Comparison of ENCODE assay signal across 8 mouse cellular contexts in the genomic region with DNA sequence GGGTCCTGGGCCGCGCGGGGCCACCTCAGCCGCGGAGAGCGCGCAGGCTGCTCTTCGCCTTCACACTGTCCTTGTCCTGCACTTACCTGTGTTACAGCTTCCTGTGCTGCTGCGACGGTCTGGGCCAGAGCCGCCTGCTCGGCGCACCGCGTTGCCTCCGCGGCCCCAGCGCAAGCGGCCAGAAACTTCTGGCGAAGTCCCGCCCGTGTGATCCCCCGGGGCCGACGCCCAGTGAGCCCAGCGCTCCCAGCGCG. TPM values are rescaled to one million over a fixed set of nuclear protein-coding genes. Genes with fewer than 3 reads are reported as not detected.
DNase-seq lines count a peak whose midpoint lies in the region; ATAC-seq and TF ChIP-seq lines count a peak whose summit lies in the region.

No protein-coding gene starts in this region.

- H3K27me3 ChIP-seq in lung, embryonic 14.5 days (ENCODE audit: insufficient read depth, low read length): peaks cover 37% of the 10 kb centered on the region
- H3K27me3 ChIP-seq in lung, postnatal 0 days (replicated peaks; ENCODE audit: insufficient read depth, low read length): peaks cover 21% of the 10 kb centered on the region
- H3K27me3 ChIP-seq in embryonic facial prominence, embryonic 13.5 days: peaks cover 66% of the 10 kb centered on the region
- peaks cover 36% of the 10 kb centered on the region for H3K27me3 ChIP-seq in hindbrain, embryonic 15.5 days
- peaks cover 67% of the 10 kb centered on the region for H3K27me3 ChIP-seq in neural tube, embryonic 13.5 days

- H3K4me2 ChIP-seq in lung, embryonic 14.5 days: peak overlapping the region; percentile 37; the same call in 1 of the 2 replicates
- H3K4me2 ChIP-seq in lung, postnatal 0 days (replicated peaks; ENCODE audit: low read depth, low read length): no peak overlapping the region
- H3K4me2 ChIP-seq in embryonic facial prominence, embryonic 13.5 days: peak overlapping the region; percentile 55
- H3K4me2 ChIP-seq in hindbrain, embryonic 15.5 days: peak overlapping the region; percentile 95
- peak overlapping the region; percentile 68 for H3K4me2 ChIP-seq in neural tube, embryonic 13.5 days

- no peaks in the 10 kb centered on the region for H3K4me1 ChIP-seq in lung, embryonic 14.5 days (ENCODE audit: insufficient read depth)
- H3K4me1 ChIP-seq in lung, postnatal 0 days (ENCODE audit: insufficient read depth, low read depth, low read length): no peaks in the 10 kb centered on the region
- peaks cover 13% of the 10 kb centered on the region; the same call in 1 of the 2 replicates for H3K4me1 ChIP-seq in embryonic facial prominence, embryonic 13.5 days
- H3K4me1 ChIP-seq in hindbrain, embryonic 15.5 days (replicated peaks): peaks cover 21% of the 10 kb centered on the region
- peaks cover 19% of the 10 kb centered on the region for H3K4me1 ChIP-seq in neural tube, embryonic 13.5 days (replicated peaks)

- H3K9ac ChIP-seq in lung, embryonic 14.5 days: no peak overlapping the region
- no peak overlapping the region for H3K9ac ChIP-seq in lung, postnatal 0 days (replicated peaks; ENCODE audit: low read depth)
- no peak overlapping the region for H3K9ac ChIP-seq in embryonic facial prominence, embryonic 13.5 days
- peak overlapping the region; percentile 64 for H3K9ac ChIP-seq in hindbrain, embryonic 15.5 days
- peak overlapping the region; percentile 67 for H3K9ac ChIP-seq in neural tube, embryonic 13.5 days

- TF ChIP-seq CTCF in lung, embryonic 14.5 days (IDR thresholded peaks at IDR 0.05; ENCODE audit: low read depth): no peak
- no peak for TF ChIP-seq CTCF in lung, postnatal 0 days (IDR thresholded peaks at IDR 0.05)

- H3K9me3 ChIP-seq in lung, embryonic 14.5 days (ENCODE audit: low read depth, low read length): no peaks in the 10 kb centered on the region
- no peaks in the 10 kb centered on the region for H3K9me3 ChIP-seq in lung, postnatal 0 days (ENCODE audit: low read length)
- no peaks in the 10 kb centered on the region for H3K9me3 ChIP-seq in embryonic facial prominence, embryonic 13.5 days
- no peaks in the 10 kb centered on the region for H3K9me3 ChIP-seq in hindbrain, embryonic 15.5 days
- H3K9me3 ChIP-seq in neural tube, embryonic 13.5 days: no peaks in the 10 kb centered on the region

- WGBS in lung, embryonic 14.5 days: 2% methylated on average over 28 of the region's 28 CpGs
- WGBS in lung, postnatal 0 days: under 1% methylated on average over 26 of the region's 28 CpGs
- WGBS in embryonic facial prominence, embryonic 13.5 days: under 1% methylated on average over 28 of the region's 28 CpGs
- 1% methylated on average over 28 of the region's 28 CpGs for WGBS in hindbrain, embryonic 15.5 days
- under 1% methylated on average over 28 of the region's 28 CpGs for WGBS in neural tube, embryonic 13.5 days

- TF ChIP-seq EP300 in lung, postnatal 0 days (IDR thresholded peaks at IDR 0.05): no peak

- H3K4me3 ChIP-seq in lung, embryonic 14.5 days (ENCODE audit: low read depth, low read length): peak overlapping the region; percentile 15; the same call in 1 of the 2 replicates
- no peak overlapping the region for H3K4me3 ChIP-seq in lung, postnatal 0 days (ENCODE audit: low read depth, low read length)
- H3K4me3 ChIP-seq in embryonic facial prominence, embryonic 13.5 days: peak overlapping the region; percentile 32
- H3K4me3 ChIP-seq in hindbrain, embryonic 15.5 days: peak overlapping the region; percentile 59
- peak overlapping the region; percentile 49 for H3K4me3 ChIP-seq in neural tube, embryonic 13.5 days

- no peaks in the 10 kb centered on the region for H3K36me3 ChIP-seq in lung, embryonic 14.5 days (ENCODE audit: insufficient read depth)
- H3K36me3 ChIP-seq in lung, postnatal 0 days (ENCODE audit: insufficient read depth, low read length): no peaks in the 10 kb centered on the region
- no peaks in the 10 kb centered on the region for H3K36me3 ChIP-seq in embryonic facial prominence, embryonic 13.5 days
- no peaks in the 10 kb centered on the region for H3K36me3 ChIP-seq in hindbrain, embryonic 15.5 days
- no peaks in the 10 kb centered on the region for H3K36me3 ChIP-seq in neural tube, embryonic 13.5 days

- no peak for ATAC-seq in lung, embryonic 14.5 days (ENCODE audit: insufficient read depth)
- ATAC-seq in lung, postnatal 0 days: no peak
- no peak for ATAC-seq in embryonic facial prominence, embryonic 13.5 days (ENCODE audit: insufficient number of reproducible peaks, insufficient read depth, low FRiP score, low TSS enrichment, low read depth)
- ATAC-seq in hindbrain, embryonic 15.5 days (ENCODE audit: low FRiP score, low read depth): peak; percentile 49; the same call in 1 of the 2 replicates
- ATAC-seq in neural tube, embryonic 13.5 days (ENCODE audit: low read depth): peak; percentile 74

- no peak for DNase-seq in lung, embryonic 14.5 days
- no peak for DNase-seq in lung, postnatal 0 days (ENCODE audit: low spot score)
- no peak for DNase-seq in left cerebral cortex, adult 8-10 months (ENCODE audit: low spot score in 2 of 2)
- no peak for DNase-seq in right cerebral cortex, postnatal 4 days
- DNase-seq in spleen, postnatal 4 days (ENCODE audit: low spot score in 2 of 2): no peak

- H3K27ac ChIP-seq in lung, embryonic 14.5 days (ENCODE audit: low read depth): no peak overlapping the region
- H3K27ac ChIP-seq in lung, postnatal 0 days (ENCODE audit: low read length): no peak overlapping the region
- no peak overlapping the region for H3K27ac ChIP-seq in embryonic facial prominence, embryonic 13.5 days
- H3K27ac ChIP-seq in hindbrain, embryonic 15.5 days (replicated peaks): 0 out of 2 replicates have a peak overlapping the region, but pooled peaks have one; percentile 7
- no peak overlapping the region for H3K27ac ChIP-seq in neural tube, embryonic 13.5 days (replicated peaks)

RNA-seq across cellular contexts. Expression of gene Hs3st2, which starts 1.0 kb away (rescaled TPM):
- polyA plus RNA-seq in lung, embryonic 14.5 days (2014; fragmentation: Nextera tagmentation; extraction: Ambion mirVana): 0.22 and 0.39 TPM in 2 replicates
- polyA plus RNA-seq in lung, postnatal 0 days (2015; fragmentation: Nextera tagmentation; extraction: Ambion mirVana): not detected in 2 replicates
- polyA plus RNA-seq in embryonic facial prominence, embryonic 13.5 days (2015; fragmentation: Nextera tagmentation; extraction: Ambion mirVana): 0.44 TPM in 2 replicates
- 16.1 and 18.7 TPM in 2 replicates for polyA plus RNA-seq in hindbrain, embryonic 15.5 days (2015; fragmentation: Nextera tagmentation; extraction: Ambion mirVana)
- polyA plus RNA-seq in neural tube, embryonic 13.5 days (2015; fragmentation: Nextera tagmentation; extraction: Ambion mirVana): 14.1 and 16.8 TPM in 2 replicates
- total RNA-seq in left cerebral cortex, adult 8-10 months (2022): 10 to 100 TPM; 38.7 to 51.6 (median 46.9) TPM

Comparison
In these comparisons a context has a peak if more than half of its experiments do, and no peak if none do; other contexts are left out.
1. ATAC-seq: peak in hindbrain, embryonic 15.5 days (single experiment) and neural tube, embryonic 13.5 days (single experiment); none in lung, embryonic 14.5 days (single experiment), lung, postnatal 0 days (single experiment) and embryonic facial prominence, embryonic 13.5 days (single experiment).
2. H3K9ac ChIP-seq: peak in hindbrain, embryonic 15.5 days (single experiment) and neural tube, embryonic 13.5 days (single experiment); none in lung, embryonic 14.5 days (single experiment), lung, postnatal 0 days (single experiment) and embryonic facial prominence, embryonic 13.5 days (single experiment).
3. RNA of gene Hs3st2, which starts 1.0 kb away (polyA plus RNA-seq): 16.1 to 18.7 TPM in hindbrain, embryonic 15.5 days and 14.1 to 16.8 TPM in neural tube, embryonic 13.5 days; 0.44 TPM in embryonic facial prominence, embryonic 13.5 days, 0.22 to 0.39 TPM in lung, embryonic 14.5 days and not detected in lung, postnatal 0 days; every median in the first group is over 10 times any median in the second.